Mouse (Mus musculus) 416B (cell line): ENCODE data around the gene Gnb2.
A peak's percentile ranks its signal among the peaks of the same experiment; 100 is the strongest.

Experiments
- DNase-seq: peaks from one replicate; pipeline ENCODE4 v3.0.0; 2011; ENCODE audit warnings: low read depth

The Gnb2 gene

GRCm38 (mm10) chr5:137539291-137539801 lies 6.0 kb upstream of the Gnb2 start:
- DNase-seq = no peak

GRCm38 (mm10) chr5:137537461-137537860 lies 4.2 kb upstream of the Gnb2 start:
- DNase-seq = no peak

- peak; percentile 56 for DNase-seq
Observed at GRCm38 (mm10) chr5:137535318-137535717, 2.0 kb upstream of the Gnb2 start.

DNA sequence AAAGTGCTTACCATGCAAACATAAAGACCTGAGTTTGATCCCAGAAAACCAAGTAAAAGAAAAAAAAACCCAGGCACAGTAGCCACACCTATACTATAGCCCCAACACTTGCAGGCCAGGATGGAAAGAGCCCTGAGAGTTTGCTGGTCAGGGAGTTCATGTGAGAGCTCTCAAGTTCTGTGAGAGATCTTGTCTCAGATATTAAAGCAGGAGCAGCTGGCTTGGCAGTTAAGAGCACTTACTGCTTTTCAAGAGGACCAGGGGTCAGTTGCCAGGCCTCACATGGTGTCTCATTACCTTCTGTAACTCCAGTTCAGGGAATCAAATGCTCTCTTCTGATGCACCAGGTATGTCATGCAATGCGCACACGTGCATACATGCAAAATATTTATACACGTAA lies 1.5 kb upstream of the Gnb2 start:
- DNase-seq = peak; percentile 28

GRCm38 (mm10) chr5:137532808-137533116 lies 548 bp downstream of the Gnb2 start:
- no peak for DNase-seq

GRCm38 (mm10) chr5:137532131-137532807 lies 1.0 kb downstream of the Gnb2 start:
- DNase-seq = no peak

DNA sequence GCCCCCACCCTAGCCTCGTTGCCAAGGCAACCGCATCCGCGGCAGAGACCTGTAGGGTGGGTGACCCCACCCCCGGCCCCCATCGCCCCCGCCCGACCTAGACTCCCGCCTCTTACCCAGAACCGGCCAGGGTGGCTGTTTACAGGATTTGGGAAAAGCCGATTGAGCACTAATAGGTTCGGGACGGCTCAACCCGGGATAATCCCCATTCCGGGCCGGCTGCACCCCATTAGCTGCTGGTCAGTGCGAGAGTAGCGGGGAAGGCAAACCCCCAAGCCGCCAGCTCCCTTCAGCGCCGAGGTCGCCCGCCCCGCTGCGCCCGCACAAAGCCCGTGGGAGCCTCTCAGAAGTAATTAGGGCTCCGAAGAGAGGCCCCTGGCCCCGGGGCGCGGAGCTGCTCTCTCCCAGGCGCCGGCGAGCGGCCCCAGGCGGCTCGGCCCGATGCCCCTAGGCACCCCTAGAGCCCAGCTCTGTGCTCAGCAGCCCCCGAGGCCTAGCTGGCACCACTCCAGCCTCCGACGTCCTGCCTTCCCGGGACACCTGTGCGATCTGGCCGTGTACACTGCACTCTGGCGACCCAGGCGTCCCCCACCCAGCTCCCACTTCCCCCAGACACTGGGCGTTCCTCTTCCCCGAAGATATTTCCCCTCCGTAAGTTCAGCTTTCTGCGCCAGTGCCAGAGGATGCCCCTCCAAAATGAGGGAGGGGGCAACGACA lies 1.7 kb downstream of the Gnb2 start:
- DNase-seq = no peak

GRCm38 (mm10) chr5:137530588-137531413 lies 2.5 kb downstream of the Gnb2 start:
- peak; percentile 74 for DNase-seq

GRCm38 (mm10) chr5:137530075-137530474 lies 3.2 kb downstream of the Gnb2 start:
- no peak for DNase-seq

DNA sequence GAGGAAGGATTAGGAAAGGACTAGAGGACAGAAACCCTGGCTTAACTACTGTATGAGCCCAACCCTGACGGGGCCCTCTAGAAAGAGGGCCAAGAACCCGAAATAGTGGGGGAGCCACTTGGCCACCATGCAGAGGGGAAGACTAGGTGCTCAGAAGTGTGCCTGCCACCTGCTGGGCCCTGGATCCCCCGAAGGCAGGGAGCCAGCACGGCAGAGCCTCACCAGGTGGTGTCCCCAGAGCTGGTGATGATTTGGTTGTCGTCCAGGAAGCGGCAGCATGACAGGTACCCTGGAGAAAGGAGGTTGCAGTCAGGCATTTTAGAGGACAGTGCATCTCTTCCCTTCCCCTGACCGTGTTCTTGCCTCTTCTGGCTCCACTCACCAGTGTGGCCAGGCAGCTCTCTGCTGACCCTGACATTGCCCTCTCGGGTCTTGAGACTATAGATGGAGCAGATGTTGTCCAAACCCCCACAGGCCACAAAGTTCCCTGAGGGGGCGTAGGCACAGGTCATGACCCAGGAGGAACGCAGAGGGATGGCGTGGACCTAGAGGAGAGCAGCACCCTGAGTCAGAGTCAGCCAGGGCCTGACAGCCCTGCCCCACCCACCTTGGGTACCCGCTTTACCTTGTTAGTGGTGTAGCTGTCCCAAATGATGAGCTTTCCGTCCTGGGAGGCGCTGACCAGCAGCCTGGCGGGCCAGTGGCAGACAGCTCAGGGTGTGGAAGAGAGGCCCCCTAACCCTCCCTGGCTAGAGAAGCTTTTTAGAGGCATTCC lies 3.9 kb downstream of the Gnb2 start:
- no peak for DNase-seq

DNA sequence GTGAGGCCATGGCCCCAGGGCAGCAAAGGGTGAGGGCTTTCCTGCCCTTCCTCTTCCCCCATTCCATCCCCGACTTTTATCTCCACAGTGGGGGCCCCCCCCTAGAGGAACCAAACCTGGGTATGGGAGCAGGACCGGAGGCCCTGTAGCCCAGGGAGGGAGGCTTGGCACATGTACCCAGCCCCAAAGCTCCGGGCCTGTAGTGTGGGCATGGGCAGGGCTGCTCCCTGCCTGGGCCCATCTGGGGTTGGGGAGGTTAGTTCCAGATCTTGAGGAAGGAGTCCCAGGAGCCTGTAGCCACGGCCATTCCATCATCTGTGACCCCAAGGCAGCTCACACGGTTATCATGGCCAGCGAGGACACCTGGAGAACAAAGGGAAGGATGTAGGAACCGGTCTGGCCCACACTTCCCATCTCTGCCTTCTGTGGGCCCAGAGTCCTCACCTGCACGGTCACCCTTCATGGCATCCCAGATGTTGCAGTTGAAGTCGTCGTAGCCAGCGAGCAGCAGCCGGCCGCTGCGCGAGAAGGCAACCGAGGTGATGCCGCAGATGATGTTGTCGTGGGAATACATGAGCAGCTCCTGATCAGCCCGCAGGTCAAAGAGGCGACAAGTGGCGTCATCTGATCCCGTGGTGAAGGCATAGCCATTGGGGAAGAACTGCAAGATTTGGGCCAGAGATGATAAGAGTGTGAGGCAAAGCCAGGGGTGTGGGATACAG lies 4.9 kb downstream of the Gnb2 start:
- no peak for DNase-seq

DNA sequence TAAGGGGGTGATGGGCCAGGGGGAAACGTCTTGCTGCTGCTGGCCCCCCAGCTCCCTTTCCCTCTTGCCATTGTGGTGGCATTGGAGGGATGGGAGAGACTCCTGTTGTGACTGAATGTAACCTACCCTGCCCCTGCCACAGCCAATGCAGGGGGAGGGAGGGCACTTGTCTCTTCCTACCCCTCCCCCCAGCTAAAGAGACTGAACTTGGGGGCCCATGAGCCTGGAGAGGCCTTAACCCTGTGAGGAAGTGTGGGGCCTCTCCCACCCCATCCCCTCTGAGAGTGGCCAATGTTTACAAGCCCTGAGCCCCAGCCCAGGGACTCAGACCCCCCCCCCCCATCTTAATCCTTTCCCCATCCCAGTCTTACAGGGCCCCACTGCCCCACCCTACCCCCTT lies 5.9 kb downstream of the Gnb2 start:
- no peak for DNase-seq

GRCm38 (mm10) chr5:137526192-137526936 lies 6.9 kb downstream of the Gnb2 start:
- peak; percentile 29 for DNase-seq

- DNase-seq = no peak
Observed at GRCm38 (mm10) chr5:137525511-137525910, 7.8 kb downstream of the Gnb2 start.

DNA sequence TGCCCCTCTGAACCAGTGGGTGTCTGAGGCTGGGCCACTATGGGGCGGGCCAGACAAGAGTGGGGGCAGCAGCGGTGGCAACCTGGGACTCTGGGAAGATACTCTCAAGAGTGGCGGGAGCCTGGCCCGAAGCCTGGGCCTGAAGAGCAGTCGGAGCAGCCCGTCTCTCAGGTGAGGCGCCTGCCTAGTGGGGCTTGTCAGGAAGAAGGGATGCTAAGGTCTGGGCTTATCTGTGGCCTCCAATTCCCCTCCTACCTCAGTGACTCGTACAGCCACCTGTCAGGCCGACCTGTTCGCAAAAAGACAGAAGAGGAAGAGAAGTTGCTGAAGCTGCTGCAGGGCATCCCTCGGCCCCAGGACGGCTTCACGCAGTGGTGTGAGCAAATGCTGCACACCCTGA lies 8.6 kb downstream of the Gnb2 start:
- DNase-seq = no peak

- DNase-seq = no peak
Observed at GRCm38 (mm10) chr5:137524251-137524515, 9.1 kb downstream of the Gnb2 start.

GRCm38 (mm10) chr5:137523396-137524250 lies 9.7 kb downstream of the Gnb2 start:
- peak; percentile 27 for DNase-seq

DNA sequence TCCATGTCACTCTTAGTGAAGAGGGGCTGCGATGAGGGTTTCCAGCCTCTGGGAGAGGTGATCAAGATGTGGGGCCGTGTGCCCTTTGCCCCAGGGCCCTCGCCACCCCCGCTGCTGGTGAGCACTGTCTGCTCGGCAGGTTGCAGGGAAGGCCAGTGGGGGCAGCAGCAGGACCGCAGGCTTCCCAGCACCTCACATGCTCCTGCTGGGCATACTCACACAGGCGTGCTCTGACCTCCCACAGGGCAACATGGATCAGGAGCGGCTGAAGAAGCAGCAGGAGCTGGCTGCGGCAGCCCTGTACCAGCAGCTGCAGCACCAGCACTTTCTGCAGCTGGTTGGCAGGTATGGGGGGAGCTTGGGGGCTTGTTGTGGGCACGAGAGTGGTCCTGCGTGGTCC lies 10.6 kb downstream of the Gnb2 start:
- no peak for DNase-seq

- no peak for DNase-seq
Observed at GRCm38 (mm10) chr5:137521861-137522260, 11.4 kb downstream of the Gnb2 start.
